Mouse (Mus musculus) liver, embryonic 12.5 days (tissue): ENCODE measurements around the gene Xrcc5. TPM values are rescaled to one million over a fixed set of nuclear protein-coding genes. Genes with fewer than 3 reads are reported as not detected.

Source experiments
- ATAC-seq: fragments of 200-750 bp; cut with Nextera tagmentation; 2 replicates; pipeline ENCODE4 v1.8.0; 2017; ENCODE audit warnings: moderate number of reproducible peaks, mild to moderate bottlenecking, moderate library complexity
- H3K27ac ChIP-seq: fragments of 300-500 bp; sonication (generic); 2 replicates; pipeline ENCODE4 v1.5.1; 2016; ENCODE audit warnings: mild to moderate bottlenecking
- H3K27me3 ChIP-seq: fragments of 300-500 bp; sonication (generic); replicated peaks from 2 replicates; pipeline ENCODE4 v1.6.1; 2016; ENCODE audit warnings: mild to moderate bottlenecking, moderate library complexity
- H3K36me3 ChIP-seq: fragments of 300-500 bp; sonication (generic); 2 replicates; pipeline ENCODE4 v1.6.1; 2016; ENCODE audit warnings: mild to moderate bottlenecking, moderate library complexity
- H3K4me1 ChIP-seq: fragments of 300-500 bp; sonication (generic); 2 replicates; pipeline ENCODE4 v1.6.1; 2016
- H3K4me2 ChIP-seq: fragments of 300-500 bp; sonication (generic); 2 replicates; pipeline ENCODE4 v1.6.1; 2016; ENCODE audit warnings: mild to moderate bottlenecking, moderate library complexity
- H3K4me3 ChIP-seq: fragments of 300-500 bp; sonication (generic); 2 replicates; pipeline ENCODE4 v1.5.1; 2016; ENCODE audit warnings: mild to moderate bottlenecking, moderate library complexity
- H3K9ac ChIP-seq: fragments of 300-500 bp; sonication (generic); 2 replicates; pipeline ENCODE4 v1.6.1; 2016; ENCODE audit warnings: mild to moderate bottlenecking, moderate library complexity
- H3K9me3 ChIP-seq: fragments of 300-500 bp; sonication (generic); replicated peaks from 2 replicates; pipeline ENCODE4 v1.6.1; 2016; ENCODE audit warnings: mild to moderate bottlenecking, moderate library complexity
- WGBS: fragments of 180-500 bp; shearing (Covaris S2); methylation state at CpG from one replicate; pipeline ENCODE4 v1.1.7; 2016; ENCODE audit not compliant: insufficient replicate concordance; 5-methylcytosine and 5-hydroxymethylcytosine counted together
- polyA plus RNA-seq: library from polyadenylated mRNA; unstranded; fragments of >200 nt; fragmentation: Nextera tagmentation; extraction: Ambion mirVana; gene quantifications from 2 replicates; pipeline ENCODE4 v1.2.1, GENCODE M21; 2016

The Xrcc5 gene
- polyA plus RNA-seq, 1 experiment from 2014 or later, result 27.9 TPM

DNA sequence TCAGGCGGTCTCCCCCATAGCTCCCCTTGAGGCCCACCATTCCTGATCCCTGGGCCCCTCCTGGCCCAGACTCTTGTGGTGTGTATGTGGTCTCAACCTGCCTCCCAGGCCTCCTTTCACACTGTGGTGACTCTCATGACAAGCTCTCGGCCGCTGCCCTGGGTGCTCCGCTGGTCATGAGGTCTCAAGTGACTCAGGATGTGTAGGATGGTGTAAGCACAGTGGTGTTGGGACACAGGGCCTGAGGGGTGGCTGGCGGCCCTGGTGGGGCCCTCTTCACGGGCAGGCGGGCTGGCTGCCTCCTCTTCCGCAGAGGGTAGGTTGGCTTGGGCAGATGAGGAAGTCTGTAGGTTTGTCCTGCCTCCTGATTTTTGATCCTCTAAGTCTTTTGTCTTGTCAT lies 121.3 kb downstream of the Xrcc5 start:
- H3K36me3 ChIP-seq, result no peaks in the 10 kb centered on the region
- H3K4me2 ChIP-seq, result no peak overlapping the region
- WGBS, result 61% methylated on average over 8 of the region's 8 CpGs
- no peaks in the 10 kb centered on the region for H3K27me3 ChIP-seq
- H3K4me1 ChIP-seq, result no peaks in the 10 kb centered on the region
- H3K27ac ChIP-seq, result no peak overlapping the region
- no peak overlapping the region for H3K4me3 ChIP-seq
- no peak overlapping the region for H3K9ac ChIP-seq
- no peaks in the 10 kb centered on the region for H3K9me3 ChIP-seq
- no peak for ATAC-seq

DNA sequence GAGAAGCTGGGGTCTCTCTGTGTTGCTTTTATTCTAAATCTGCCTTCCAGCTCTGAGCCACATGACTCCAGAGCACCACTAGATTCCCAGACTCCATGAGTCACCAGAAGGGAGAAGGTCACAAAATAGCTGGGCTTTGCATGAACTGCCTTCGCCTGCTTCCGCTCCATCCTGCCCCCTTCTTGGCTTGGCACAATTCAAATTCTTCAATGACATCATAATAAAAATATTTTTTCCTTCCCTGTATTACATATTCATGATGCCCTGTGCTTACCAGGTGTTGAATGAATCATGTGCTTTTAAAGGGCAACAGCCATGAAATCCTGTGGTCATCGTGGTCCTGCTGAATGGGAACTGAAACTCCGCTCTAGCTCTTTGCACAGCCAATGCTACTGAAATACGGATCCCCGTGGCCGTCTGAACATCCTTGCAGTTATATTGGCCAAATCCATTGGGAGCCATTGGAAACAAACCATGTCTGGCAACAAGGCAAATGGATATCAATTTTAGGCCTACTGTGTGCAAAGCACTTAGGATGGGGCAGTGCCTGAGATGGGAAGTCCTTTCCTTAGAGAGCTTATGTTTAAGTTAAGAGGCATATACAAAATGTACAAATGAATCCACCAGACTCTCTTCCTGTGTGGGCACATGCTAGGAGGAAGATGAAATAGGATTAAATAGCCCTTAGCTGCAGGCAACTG lies 122.0 kb downstream of the Xrcc5 start:
- H3K9me3 ChIP-seq, result no peaks in the 10 kb centered on the region
- H3K9ac ChIP-seq, result no peak overlapping the region
- no peaks in the 10 kb centered on the region for H3K4me1 ChIP-seq
- H3K4me2 ChIP-seq, result no peak overlapping the region
- ATAC-seq, result no peak
- no peaks in the 10 kb centered on the region for H3K27me3 ChIP-seq
- H3K27ac ChIP-seq, result no peak overlapping the region
- WGBS, result 75% methylated on average over 7 of the region's 7 CpGs
- no peaks in the 10 kb centered on the region for H3K36me3 ChIP-seq
- no peak overlapping the region for H3K4me3 ChIP-seq

DNA sequence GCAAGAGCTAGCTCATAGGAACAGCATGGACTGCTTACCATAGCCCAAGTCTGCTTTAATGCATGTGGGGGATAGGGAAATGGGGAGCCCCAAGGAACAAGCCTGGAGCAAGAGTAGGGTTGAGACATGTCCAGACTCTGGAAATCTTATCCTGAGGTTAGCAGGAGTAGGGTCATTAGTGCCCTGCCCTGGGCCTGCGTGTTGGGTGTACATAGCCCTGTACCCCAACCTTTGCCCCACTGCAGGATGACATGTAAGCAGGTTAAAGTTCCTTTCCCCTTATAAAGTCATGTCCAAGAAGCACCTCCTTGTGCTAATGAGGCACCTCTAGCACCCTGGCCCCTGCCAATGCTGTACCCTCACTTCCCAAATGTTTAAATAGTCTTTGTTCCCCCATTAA lies 125.4 kb downstream of the Xrcc5 start:
- Histone ChIP-seq H3K9ac (no peak overlapping the region), H3K36me3 (no peaks in the 10 kb centered on the region), H3K9me3 (no peaks in the 10 kb centered on the region), H3K27ac (no peak overlapping the region), H3K27me3 (no peaks in the 10 kb centered on the region), H3K4me1 (no peaks in the 10 kb centered on the region), H3K4me3 (no peak overlapping the region), H3K4me2 (no peak overlapping the region)
- no peak for ATAC-seq
- WGBS, result 74% methylated on average over 1 of the region's 1 CpGs

DNA sequence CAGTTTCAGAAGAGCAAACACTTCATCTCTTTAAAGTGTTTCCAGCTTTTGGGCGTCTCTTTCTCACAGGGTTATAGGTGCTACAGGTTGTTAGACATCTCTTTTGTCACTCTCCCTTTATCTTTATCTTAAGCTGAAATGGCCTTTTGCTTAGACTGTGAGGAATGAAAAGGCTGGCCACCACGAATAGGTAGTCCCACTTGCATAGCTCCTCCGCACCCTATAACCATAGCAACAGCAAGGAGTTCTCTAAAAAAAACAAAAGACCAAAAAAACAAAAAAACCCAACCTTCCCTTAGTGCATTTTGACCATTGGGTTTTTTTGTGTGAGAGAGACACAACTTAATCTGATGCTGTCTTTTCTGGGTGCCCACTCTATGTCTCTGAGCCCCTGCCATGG lies 127.3 kb downstream of the Xrcc5 start:
- no peak for ATAC-seq
- H3K9ac ChIP-seq, result no peak overlapping the region
- H3K36me3 ChIP-seq, result no peaks in the 10 kb centered on the region
- H3K4me3 ChIP-seq, result no peak overlapping the region
- no peaks in the 10 kb centered on the region for H3K27me3 ChIP-seq
- no peak overlapping the region for H3K4me2 ChIP-seq
- no peaks in the 10 kb centered on the region for H3K9me3 ChIP-seq
- H3K27ac ChIP-seq, result no peak overlapping the region
- no peaks in the 10 kb centered on the region for H3K4me1 ChIP-seq
- 51% methylated on average over 3 of the region's 3 CpGs for WGBS

DNA sequence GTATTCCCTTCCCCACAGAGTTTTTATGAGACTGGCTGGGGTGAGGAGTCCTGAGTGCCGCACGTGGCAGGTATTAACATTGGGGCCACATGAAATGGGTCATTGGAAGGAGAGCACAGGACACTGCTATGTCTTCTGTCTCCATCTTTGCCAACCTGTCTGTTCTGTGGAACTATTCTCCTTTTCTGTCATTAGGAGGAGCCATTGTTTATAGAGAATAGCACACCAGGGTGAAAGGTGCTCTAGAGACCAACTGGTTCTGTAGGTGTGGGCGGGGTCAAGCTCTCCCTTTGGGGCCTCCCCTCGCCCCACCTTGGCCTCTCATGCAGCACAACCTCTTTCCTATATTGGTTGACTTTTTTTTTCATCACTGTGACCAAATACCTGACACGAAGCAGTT lies 129.7 kb downstream of the Xrcc5 start:
- no peak overlapping the region for H3K27ac ChIP-seq
- H3K27me3 ChIP-seq, result no peaks in the 10 kb centered on the region
- H3K4me2 ChIP-seq, result no peak overlapping the region
- WGBS, result 66% methylated on average over 5 of the region's 5 CpGs
- H3K9ac ChIP-seq, result no peak overlapping the region
- no peaks in the 10 kb centered on the region for H3K9me3 ChIP-seq
- no peaks in the 10 kb centered on the region for H3K4me1 ChIP-seq
- H3K4me3 ChIP-seq, result no peak overlapping the region
- no peak for ATAC-seq
- no peaks in the 10 kb centered on the region for H3K36me3 ChIP-seq

- no peaks in the 10 kb centered on the region for H3K36me3 ChIP-seq
- ATAC-seq, result no peak
- no peak overlapping the region for H3K4me2 ChIP-seq
- H3K27ac ChIP-seq, result no peak overlapping the region
- H3K4me3 ChIP-seq, result no peak overlapping the region
- no peak overlapping the region for H3K9ac ChIP-seq
- H3K27me3 ChIP-seq, result no peaks in the 10 kb centered on the region
- H3K9me3 ChIP-seq, result no peaks in the 10 kb centered on the region
- WGBS, result 62% methylated on average over 8 of the region's 8 CpGs
- H3K4me1 ChIP-seq, result no peaks in the 10 kb centered on the region
Measured at GRCm38 (mm10) chr1:72439146-72439545, 131.9 kb downstream of the Xrcc5 start.

DNA sequence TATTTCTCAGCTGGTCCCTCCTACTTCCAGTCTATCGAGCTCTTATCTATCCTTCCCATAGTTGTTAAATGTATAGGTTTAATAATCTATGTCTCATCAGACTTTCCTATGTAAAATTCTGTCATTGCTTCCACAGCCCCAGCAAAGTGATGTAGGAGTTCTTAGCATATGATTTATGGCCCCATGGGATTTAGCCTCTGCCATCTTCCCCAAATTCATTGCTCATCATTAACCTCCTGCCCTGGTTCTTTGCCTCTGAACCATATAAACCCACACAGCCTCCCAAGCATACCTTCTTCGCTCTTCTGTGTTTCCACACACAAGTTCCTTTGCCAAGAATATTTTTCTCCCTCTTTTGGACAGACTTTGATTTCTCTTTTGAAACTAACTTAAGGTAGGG lies 135.5 kb downstream of the Xrcc5 start:
- no peaks in the 10 kb centered on the region for H3K4me1 ChIP-seq
- no peaks in the 10 kb centered on the region for H3K36me3 ChIP-seq
- H3K9me3 ChIP-seq, result no peaks in the 10 kb centered on the region
- H3K4me2 ChIP-seq, result no peak overlapping the region
- no peak overlapping the region for H3K9ac ChIP-seq
- WGBS, result 78% methylated on average over 2 of the region's 2 CpGs
- H3K27me3 ChIP-seq, result no peaks in the 10 kb centered on the region
- H3K27ac ChIP-seq, result no peak overlapping the region
- H3K4me3 ChIP-seq, result no peak overlapping the region
- ATAC-seq, result no peak

Other genes starting within 250 kb of the Xrcc5 start
- gene Mreg, start 95.1 kb upstream of the Xrcc5 start, polyA plus RNA-seq, result 5.2 and 5.8 TPM in 2 replicates
- gene Pecr, start 23.1 kb upstream of the Xrcc5 start, polyA plus RNA-seq, result 33.7 and 34.4 TPM in 2 replicates
- 0.49 and 0.62 TPM in 2 replicates for gene Tmem169, start 23.1 kb upstream of the Xrcc5 start, polyA plus RNA-seq
- gene March4, start 229.5 kb downstream of the Xrcc5 start, polyA plus RNA-seq, result not detected in 2 replicates